Mouse (Mus musculus) CD4-positive, CD25-positive, alpha-beta regulatory T cell, adult 2 months (primary cell): Measurements from ENCODE around the gene Pcdh9.

ENCODE experiments used
- DNase-seq: peaks from one replicate; pipeline ENCODE4 v3.0.0-alpha.2; 2012; ENCODE audit warnings: low read depth, low spot score

Gene Pcdh9

DNA sequence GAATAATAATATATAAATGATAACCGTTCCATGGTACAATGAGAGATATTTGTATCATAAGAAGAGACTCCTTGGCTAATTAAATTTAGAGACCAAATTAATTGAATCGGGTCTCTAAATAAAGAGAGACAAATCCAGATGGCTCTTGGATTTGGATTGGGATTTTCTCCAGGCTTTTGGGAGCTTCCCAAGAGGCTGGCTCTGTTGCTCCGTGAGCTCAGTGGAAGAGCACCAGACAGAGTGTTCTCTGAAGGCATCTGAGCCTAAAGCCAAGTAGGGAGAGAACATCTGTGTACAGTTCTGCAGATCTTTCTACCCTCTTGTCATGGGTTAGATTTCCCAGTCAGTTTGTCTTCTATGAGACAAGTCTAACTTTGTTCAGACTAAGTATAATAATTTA is 95.9 kb downstream of the Pcdh9 start:
- DNase-seq = no peak

DNA sequence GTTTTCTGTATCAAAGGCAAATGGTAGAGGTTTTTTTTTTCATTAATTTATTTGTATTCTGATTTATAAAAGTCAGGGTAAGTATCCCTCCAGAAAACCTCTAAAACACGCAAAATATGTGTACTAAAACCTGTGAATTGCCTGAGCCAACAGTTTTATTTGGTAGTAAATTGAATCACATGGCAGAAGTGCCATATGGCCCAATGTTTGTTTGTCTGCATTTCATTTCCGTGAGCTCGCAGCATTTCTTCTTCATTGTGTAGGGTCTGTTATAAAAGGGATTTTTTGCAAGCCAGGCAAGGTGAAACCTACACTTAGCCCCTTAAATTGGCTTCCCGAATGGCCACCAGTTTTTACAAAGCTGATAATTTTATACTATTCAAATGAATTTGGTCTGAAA is 104.2 kb downstream of the Pcdh9 start:
- DNase-seq = no peak

DNA sequence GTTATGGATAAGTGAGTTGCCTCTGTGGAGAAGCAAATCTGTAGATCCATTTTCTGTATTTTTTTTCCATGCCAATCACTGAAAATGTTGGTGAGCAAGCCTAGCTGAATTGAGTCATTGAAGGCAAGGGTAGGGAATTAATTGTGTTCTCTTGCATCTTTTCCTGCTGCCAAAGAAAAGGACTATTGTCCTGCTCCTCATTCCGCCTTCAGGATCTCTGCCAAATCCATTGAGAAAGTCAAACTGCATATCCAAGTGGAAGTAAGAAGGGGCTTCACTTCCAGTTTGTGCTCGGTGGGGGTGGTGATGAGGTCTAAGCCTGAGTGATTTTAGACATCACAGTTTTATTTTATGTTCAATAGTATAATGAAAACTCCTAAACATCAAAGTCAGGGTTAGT is 105.4 kb downstream of the Pcdh9 start:
- no peak for DNase-seq

DNA sequence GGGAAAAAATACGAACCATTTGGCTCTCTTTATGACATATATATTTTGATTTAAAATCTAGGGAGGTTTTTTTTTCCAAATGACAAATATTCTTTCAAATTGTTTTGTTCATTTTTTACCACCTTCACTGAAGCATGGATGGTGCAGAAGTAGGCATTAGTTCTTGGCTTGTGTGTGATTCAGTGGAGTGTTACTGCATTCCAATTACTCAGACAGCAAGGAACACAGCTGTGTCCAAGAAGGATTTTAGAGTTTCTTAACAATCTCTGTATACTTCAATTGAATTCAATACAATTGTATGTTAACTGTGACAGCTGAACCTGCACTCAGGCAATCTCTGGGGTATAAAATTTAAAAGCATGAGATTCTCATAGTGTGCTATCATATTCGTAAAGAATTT is 127.6 kb downstream of the Pcdh9 start:
- DNase-seq = no peak

DNA sequence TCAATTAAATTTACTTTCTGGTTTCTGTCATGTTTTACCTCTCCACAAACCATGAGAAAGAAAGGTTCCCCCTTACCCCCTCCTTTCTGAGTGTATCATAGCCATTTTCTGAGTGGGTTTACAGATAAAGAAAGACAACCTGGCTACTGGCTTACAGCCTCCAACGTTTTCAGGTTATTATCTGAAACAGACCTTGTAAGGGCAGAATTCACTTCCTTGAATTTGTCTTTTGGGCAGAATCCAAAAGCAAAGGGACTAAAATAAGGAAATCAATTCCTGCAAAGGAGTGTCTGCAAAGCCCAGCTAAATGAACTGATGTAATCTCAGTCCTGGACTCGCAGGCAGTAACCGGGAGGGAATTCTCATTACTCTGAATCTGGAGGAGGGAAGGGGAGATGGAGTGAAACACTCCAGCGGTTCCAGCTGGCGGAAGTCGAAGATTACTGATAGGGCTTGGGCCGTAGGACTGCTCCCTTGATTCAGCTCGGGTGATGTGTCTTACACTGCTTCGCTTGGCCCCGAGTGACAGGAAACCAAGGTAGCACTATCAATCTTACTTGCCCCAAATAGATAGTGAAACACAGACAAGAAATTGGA is 156.3 kb downstream of the Pcdh9 start:
- no peak for DNase-seq

DNA sequence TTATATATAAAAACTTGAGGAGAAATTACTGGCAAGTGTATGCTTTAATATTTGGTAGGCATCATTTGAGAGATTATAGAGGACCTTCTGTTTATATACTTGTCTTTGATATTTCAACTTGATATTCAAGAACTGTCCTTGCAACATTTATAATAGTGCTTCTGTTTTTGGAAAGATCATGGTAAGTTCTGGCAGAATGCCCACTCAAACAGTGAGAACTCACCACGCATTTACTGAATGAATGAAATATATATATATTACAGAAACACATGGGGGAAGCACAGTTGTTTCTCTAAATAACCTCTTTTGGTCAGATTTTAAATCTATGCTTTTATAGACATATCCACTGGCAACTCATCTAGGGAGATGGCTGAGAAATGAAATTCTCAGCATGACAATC is 164.7 kb downstream of the Pcdh9 start:
- no peak for DNase-seq

DNA sequence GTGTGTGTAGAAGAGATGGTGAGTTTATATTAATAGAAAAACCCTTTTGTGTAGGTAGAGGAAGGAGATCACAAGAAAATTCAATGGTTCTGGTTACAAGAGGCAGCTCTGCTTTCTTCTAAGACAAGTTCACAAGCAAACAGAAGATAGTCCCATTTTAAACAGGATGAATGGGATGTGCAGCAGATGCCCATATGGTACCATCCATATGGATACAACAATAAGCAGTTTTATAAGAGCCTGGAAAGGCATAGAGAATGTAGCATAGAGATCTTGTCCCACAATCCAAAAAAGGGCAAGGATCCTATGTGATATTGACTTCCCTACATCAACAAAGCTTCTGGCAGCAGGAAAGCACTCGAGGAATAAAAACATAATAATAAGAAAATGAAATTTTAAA is 171.3 kb downstream of the Pcdh9 start:
- DNase-seq = no peak

DNA sequence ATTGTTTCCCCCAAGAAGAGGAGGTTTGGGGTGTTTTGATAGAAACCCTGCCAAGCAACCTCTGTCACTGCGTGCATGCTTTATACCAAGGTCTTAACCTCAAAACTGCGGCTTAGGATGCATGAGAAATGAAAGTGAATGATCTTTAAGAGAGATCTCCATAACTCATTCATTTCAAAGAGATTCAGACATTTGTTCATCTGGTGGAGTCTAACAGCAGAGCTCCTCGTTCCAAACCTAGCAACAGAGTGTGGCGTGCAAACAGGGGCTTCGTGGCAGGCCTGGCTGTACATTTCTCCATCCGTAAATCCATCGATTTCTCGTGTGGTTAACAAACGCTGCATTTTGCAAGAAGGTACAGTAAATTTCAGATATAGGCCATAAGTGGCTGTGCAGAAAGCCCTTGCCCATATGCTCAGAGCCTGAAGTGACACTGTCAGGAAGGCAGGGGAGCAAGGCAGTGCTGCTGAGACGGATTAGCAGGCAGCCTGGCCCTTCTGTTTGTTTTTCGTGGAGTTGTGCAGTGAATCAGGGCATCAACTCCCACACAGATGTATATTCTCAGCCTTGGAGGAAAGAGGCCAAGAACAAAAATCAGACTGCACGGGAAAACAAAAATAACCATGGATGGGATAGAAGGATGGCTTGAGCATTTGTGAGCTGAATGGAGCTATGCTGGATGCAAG is 177.1 kb downstream of the Pcdh9 start:
- no peak for DNase-seq

DNA sequence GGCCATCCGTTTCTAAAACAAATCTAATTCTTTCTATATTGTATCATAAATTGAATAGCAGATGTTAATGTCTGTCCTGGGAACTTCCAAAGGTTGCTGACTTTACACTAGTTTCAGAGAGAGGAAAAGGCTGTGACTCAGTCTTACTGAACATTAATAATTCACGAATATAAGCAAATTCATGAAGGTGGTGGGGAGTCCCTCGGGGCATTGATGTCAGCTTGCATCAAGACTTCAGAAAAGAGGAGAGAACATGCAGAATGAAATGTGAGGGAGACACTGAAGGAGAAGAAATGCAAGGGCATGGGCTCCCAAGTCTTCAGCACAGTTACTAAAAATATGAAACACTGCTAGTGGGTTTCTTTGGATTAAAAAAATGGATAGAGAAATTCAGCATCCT is 181.8 kb downstream of the Pcdh9 start:
- no peak for DNase-seq

DNA sequence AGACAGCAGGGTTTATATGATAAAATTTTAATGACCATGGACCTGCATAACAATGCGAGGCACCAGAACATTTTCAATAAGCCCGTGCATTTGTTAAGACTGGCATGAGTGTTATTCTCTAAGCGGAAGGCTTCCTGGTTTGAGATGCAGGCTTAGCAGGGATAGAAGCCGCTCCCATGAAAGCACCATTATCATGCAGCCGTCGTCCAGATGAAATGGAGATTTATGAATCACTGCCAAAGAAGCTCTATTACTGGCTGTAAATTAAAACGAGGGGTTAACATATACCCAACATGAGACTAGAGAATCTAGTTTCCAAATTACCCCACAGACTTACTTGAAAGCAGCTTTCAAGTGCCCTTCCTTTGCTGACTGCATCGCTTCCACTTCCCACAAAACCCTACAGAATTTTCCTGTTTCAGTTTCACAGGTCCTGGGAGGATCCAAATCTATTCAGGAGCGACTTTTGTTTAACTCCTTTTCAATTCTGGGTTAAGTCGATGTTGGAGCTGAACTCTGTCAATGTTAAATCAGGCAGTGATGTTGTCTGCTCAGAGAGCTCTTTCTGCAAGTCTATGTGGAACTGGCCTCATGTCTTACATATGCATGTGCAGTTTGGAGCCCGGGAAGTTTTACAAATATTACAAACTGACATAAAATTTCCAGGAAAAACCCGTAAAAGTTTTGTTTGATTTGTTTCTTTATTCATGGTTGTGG is 188.9 kb downstream of the Pcdh9 start:
- no peak for DNase-seq

DNA sequence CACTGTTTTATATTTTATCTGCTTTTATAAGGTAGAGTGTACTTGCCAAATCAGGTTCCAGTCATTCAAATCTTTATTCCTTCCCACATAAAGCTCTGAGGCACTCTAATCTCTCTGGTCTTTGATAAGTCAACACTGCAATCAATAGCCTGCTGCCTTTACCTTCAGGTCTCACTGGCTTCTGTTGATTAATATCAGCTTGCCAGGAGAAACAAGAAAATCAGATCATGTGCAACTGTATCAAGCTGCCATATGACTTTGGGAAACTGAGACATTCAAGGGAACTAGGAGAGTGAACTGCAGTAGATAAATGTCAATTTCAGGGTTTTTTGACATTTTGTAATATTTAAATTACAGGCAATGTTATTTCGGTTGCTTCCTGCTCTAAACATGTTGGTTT is 189.6 kb downstream of the Pcdh9 start:
- DNase-seq = no peak

DNA sequence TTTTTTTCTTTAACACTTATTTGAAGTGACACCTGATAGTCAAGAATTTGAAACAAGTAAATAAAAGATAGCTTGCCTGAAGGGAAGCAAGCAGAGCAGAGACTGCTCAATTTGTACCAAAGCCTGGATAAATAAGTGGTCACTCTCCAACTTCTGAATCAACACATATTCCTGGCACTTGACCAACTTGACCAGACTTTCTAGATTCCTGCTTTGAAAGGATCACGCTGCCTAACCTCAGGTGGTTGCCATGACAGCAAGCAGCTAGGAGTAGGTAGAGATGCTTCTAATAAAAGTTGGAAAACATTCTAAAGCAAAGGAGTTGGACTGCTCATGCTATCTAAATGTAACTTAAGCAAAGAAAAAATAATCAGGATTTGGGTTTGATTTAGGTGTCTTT is 205.8 kb downstream of the Pcdh9 start:
- no peak for DNase-seq

DNA sequence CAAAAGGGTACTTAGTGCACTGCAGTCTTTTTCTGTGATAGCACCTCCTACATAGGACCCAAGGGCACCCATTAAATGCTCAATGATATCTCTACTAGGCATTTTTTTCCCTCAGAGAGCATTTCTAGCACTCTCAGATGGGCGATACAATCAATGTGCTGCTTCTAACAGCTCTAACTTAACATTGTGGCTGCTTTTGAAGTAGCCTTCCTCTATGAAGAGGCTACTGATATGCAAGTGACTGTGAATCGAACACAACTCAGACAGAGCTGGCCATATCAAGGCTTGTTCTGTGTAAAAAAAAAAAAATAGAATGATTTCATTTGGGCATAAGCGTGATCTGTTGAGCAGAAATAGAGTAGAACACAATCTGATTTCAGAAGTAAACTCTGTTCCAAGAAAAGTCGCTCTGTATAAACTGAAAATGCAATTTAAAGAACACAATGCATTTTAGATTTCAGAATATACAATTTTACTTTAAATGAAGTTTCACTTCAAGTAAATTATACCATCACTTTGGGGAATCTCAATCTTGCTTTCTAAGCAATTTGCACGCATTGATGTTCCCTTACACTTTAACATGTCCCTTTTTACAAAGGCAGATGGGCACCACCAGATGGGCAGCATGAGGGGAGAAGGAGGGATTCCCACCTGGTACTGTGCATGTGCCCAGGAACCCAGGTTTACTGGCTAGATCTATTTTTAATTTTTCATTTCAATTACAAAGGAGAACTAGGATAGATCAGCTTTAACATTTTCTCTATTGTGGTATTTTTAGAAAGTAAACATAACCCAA is 215.0 kb downstream of the Pcdh9 start:
- no peak for DNase-seq

DNA sequence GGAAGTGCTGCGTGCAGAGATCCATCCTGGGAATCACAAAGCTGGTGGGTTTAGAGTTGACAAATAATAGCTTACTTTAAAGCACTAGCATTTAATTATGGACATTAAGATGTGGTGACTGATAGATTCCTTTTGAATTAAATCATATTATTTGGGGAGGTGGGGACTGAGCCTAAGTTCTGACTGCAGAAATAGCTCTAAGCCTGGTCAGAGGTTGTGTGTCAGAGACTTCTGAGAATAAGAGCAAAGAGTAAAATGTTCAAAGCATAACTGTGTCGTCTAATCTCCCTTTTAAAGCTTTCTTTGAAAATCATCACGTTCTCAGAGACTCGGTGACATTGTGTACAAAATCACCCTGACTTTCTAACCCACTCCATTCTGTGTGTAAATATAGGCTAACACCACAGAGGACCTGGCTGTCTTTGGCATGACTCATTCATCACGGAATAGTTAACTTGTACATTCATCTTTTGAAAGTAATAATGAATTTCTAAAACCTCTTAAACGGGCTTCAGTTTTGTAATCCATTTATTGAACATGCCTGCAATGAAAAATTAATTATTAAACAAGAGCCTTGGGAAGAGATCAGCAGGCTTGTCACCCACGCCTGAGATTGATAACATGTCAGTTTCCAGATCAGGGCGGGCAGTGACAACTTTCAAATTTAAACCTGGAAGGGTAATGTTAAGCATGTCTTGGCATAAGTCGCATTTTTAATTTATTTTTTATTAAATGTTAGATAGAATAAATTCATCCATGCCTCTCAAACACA is 236.3 kb downstream of the Pcdh9 start:
- DNase-seq = no peak

DNA sequence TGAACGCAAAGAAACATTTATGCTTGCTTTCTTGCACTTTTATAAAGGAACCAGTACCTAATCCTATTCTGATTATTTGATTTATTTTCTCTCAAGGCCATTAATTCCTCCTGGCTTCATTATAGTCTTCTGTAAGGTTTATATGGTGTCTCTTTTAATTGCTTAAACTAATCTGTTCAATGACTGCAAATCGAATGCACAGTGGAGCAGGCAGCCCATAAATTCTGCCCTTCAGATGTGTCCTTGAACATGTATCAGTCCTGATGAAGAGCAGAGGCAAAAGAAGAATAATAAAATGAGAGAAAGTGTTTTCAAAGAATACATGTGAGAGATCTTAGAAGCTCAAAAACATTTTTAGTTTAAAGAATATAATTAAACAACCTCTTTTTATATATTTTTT is 263.2 kb downstream of the Pcdh9 start:
- DNase-seq = no peak

DNA sequence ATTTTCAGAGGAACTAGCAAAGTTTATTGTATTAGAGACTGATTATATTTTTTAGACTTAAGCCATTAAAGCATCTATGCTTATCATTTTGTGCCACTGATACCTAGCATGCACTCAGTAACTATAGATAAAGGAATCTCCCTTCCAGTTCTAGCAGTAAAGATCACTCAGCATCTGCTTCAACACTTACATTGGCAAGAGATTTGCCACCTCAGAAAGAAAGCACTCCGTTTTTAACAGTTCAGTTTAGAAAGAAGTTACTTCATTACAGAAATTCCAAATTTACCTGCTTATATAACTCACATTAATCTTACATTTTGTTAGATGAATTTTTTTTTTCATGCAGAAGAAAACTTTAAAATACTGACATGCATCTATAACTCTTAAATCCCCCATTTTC is 266.3 kb downstream of the Pcdh9 start:
- DNase-seq = no peak

DNA sequence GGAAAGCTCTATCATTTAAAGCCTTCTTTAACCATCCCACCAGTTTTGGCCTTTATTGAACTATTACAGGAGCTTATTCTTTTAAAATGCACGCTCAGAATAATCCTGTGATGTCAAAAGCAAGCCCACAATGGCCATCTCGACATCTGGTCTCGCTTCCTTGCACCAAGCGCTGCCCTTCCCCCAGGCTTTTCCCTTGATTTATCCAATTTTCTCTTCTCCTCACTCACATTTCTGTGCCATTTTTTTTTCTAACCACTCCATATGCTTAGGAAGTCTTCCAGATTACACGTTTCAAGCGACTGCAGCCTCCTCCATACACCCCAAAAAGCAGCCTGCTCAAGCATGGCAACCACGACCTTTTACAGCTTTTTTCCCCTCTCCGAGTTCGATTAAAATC is 269.3 kb downstream of the Pcdh9 start:
- no peak for DNase-seq

DNA sequence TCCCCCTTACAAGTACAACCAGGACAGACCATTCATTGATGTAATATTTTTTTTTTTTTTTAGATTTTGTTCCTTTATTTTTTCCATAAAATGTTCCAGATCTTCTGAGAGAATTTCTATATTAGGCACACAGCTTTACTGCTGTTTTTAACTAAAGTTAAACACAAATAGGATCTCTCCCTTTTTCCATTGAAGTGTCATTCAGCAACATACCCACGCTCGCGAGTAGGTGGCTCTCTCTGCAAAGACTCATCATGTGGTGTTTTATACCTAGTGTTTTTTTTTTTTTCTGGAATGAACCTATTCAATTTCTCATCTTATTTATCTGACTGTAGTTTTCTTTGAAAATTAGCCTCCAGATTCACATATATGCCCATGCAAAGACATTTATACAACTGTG is 282.9 kb downstream of the Pcdh9 start:
- no peak for DNase-seq

DNA sequence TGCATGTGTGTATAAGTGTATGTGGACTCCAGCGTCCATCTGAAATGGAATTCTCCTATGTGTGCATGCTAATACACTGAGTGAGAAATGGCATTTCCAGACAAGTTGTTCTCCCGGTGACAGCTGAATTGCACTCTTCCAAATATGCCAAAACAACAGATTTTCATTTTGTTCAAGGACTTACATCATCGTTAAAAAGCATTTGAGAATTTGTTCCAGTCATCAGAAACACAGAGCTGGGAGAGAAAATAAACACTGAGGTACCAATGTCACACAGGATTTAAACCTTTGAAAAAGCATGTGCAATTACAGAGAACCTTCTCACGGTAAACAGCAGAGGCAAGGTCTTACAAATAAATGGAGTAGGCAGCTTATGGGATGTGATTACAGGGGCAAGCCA is 290.5 kb downstream of the Pcdh9 start:
- no peak for DNase-seq

DNA sequence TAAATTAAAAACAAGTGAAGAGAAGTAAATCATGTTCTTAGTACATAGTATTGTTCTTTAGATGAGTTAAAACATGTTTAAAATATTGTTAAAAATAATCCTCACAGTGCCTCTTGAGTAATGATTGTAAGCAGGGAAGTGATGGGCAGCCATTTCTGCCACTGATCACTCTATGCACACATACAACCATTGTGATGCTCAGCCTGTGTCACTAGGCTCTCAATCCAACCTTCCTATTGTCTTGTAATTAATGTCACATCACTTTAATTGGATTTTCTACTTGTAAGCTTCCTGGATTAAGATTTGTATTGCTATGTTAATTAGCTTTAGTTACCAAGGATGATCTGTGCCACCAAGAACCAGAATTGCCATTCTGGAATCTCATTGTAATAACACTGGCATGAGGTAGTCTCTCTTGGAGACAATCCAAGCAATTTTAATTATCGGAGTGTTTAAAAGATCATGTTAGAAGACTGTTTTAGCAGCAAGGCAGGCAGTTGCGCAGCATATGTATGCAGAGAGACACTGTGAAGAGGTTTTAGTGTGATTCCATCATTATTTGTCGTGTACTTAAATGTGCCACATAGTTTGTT is 305.0 kb downstream of the Pcdh9 start:
- DNase-seq = no peak

DNA sequence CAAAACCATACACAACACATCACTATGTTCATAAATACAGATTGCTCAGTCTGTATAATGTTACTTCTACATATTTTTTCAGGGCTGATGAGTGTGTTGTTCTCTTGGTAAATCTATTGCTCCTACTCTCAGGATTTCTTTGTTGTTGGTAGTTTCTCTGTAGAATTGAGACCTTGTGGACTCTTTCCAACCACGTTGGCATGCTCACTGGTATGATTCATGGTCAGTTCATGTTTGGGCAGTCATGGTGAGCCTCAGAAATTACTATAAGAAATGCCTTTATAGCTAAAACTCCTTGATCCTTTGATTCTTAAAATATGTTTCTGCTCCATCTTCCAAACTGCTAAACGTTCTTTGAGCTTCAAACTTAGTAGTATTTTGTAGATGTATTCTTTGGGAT is 326.1 kb downstream of the Pcdh9 start:
- DNase-seq = no peak
